Mouse (Mus musculus) neural tube, embryonic 13.5 days (tissue): ENCODE data around the gene Erich2. TPM values are rescaled to one million over a fixed set of nuclear protein-coding genes. Genes with fewer than 3 reads are reported as not detected.
"Not testable (repeated sequence)": the region's sequence is repeated elsewhere in the genome, so short reads cannot be mapped to it uniquely, and the experiment has no call there.

ENCODE experiments used
- ATAC-seq: fragments of 200-750 bp; cut with Nextera tagmentation; 2 replicates; pipeline ENCODE4 v1.8.0; 2017; ENCODE audit warnings: low read depth, mild to moderate bottlenecking, moderate TSS enrichment, moderate library complexity
- H3K27ac ChIP-seq: fragments of 300-500 bp; sonication (generic); replicated peaks from 2 replicates; pipeline ENCODE4 v1.5.1; 2015; ENCODE audit warnings: moderate library complexity, mild to moderate bottlenecking, inconsistent platforms
- H3K27me3 ChIP-seq: fragments of 300-500 bp; sonication (generic); 2 replicates; pipeline ENCODE4 v1.6.1; 2015; ENCODE audit warnings: mild to moderate bottlenecking, inconsistent platforms
- H3K36me3 ChIP-seq: fragments of 300-500 bp; sonication (generic); 2 replicates; pipeline ENCODE4 v1.6.1; 2015; ENCODE audit warnings: mild to moderate bottlenecking, inconsistent platforms
- H3K4me1 ChIP-seq: fragments of 300-500 bp; sonication (generic); replicated peaks from 2 replicates; pipeline ENCODE4 v1.6.1; 2015; ENCODE audit warnings: inconsistent platforms
- H3K4me2 ChIP-seq: fragments of 300-500 bp; sonication (generic); 2 replicates; pipeline ENCODE4 v1.6.1; 2015; ENCODE audit warnings: inconsistent platforms, mild to moderate bottlenecking, moderate library complexity
- H3K4me3 ChIP-seq: fragments of 300-500 bp; sonication (generic); 2 replicates; pipeline ENCODE4 v1.5.1; 2015; ENCODE audit warnings: mild to moderate bottlenecking, inconsistent platforms
- H3K9ac ChIP-seq: fragments of 300-500 bp; sonication (generic); 2 replicates; pipeline ENCODE4 v1.6.1; 2015; ENCODE audit warnings: moderate library complexity, mild to moderate bottlenecking, inconsistent platforms
- H3K9me3 ChIP-seq: fragments of 300-500 bp; sonication (generic); 2 replicates; pipeline ENCODE4 v1.6.1; 2016; ENCODE audit warnings: inconsistent platforms
- WGBS: fragments of 180-500 bp; shearing (Covaris S2); methylation state at CpG from one replicate; pipeline ENCODE4 v1.1.7; 2015; 5-methylcytosine and 5-hydroxymethylcytosine counted together
- polyA plus RNA-seq: library from polyadenylated mRNA; unstranded; fragments of >200 nt; fragmentation: Nextera tagmentation; extraction: Ambion mirVana; gene quantifications from 2 replicates; pipeline ENCODE4 v1.2.1, GENCODE M21; 2015

Gene Erich2
- polyA plus RNA-seq: 0.68 and 0.80 TPM in 2 replicates

DNA sequence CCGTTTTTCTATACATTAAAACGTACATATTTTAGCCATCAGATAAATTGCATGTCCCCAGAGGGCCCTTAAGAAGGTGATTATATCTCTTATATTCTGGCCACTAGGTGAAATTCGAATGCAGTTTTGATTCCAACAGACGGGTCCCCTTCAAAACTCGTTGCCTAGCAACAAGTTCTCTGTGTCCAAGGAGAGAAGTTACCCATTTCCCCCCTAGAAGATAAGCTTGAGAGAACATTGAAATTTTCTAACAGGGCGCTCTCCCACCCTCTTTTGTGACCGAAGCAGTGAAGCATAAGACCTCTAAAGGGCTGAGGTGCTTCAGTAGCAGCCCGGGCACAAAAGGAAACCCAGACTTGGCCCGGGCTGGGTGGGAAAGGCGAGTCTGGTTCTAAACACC is at the start of gene Erich2:
Gene Erich2 (plus strand): TSS at position 324 of the 400 bp plus-strand sequence.
- H3K27me3 ChIP-seq: peaks cover 5% of the 10 kb centered on the region
- no peaks in the 10 kb centered on the region for H3K36me3 ChIP-seq
- H3K4me1 ChIP-seq: peaks cover 7% of the 10 kb centered on the region
- H3K27ac ChIP-seq: no peak within 1 kb of the TSS
- peak within 1 kb of the TSS; percentile 85 for H3K4me2 ChIP-seq
- no peaks in the 10 kb centered on the region for H3K9me3 ChIP-seq
- peak within 1 kb of the TSS; percentile 53 for H3K4me3 ChIP-seq
- ATAC-seq: peak; percentile 34; the same call in 1 of the 2 replicates
- H3K9ac ChIP-seq: peak within 1 kb of the TSS; percentile 62
- 17% methylated on average over 10 of the region's 10 CpGs for WGBS

DNA sequence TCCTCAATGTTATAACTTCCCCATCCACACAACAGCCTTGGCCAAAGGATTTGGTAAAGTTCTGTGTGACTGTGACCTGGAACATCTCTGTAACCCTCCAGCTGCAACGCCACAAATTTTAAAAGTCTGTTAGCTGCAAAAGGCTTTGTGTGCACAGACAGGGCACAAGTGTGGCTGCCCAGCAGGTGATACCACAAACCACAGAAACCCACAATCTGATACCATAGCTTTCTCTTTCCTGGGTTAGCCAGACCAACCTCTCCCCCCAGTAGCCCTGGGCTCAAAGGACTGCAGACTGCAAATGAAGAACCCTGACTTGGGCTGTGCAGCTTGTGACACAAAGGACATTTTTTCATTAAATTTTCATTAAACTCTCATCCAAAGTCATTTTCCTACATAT is 45.0 kb upstream of the Erich2 start:
- WGBS: 88% methylated on average over 1 of the region's 1 CpGs
- H3K27ac ChIP-seq: no peak overlapping the region
- no peak for ATAC-seq

DNA sequence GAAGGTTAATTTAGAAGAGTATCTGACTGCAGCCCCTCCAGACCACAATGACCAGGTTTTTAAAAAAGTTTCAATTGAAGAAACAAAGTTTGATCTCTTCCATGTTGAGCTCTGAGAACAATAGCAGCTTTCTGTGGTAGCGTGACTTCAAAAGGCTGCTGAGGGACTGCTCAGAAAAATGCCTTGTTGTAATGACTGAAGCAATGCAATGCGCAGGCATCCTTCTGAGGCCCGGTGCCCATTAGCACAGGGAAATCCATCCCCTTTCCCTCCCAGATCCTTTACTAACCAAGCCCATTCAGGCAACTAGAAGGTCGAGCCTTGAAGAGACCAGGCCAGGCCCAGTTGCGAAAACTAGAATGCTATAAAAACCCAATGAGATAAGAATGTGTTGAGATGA is 37.5 kb upstream of the Erich2 start:
- no peak overlapping the region for H3K4me3 ChIP-seq
- H3K27ac ChIP-seq: no peak overlapping the region
- no peaks in the 10 kb centered on the region for H3K36me3 ChIP-seq
- peaks cover 77% of the 10 kb centered on the region for H3K27me3 ChIP-seq
- no peaks in the 10 kb centered on the region for H3K9me3 ChIP-seq
- H3K4me2 ChIP-seq: no peak overlapping the region
- H3K9ac ChIP-seq: no peak overlapping the region
- peaks cover 43% of the 10 kb centered on the region for H3K4me1 ChIP-seq
- 11% methylated on average over 5 of the region's 5 CpGs for WGBS
- ATAC-seq: no peak

More for the DNA sequence above, 45.0 kb upstream of the Erich2 start:
- Histone ChIP-seq H3K9me3 (no peaks in the 10 kb centered on the region), H3K9ac (no peak overlapping the region), H3K36me3 (no peaks in the 10 kb centered on the region), H3K27me3 (0 out of 2 replicates have a peak, but pooled peaks cover 16% of the 10 kb centered on the region), H3K4me1 (no peaks in the 10 kb centered on the region), H3K4me2 (no peak overlapping the region), H3K4me3 (no peak overlapping the region)

DNA sequence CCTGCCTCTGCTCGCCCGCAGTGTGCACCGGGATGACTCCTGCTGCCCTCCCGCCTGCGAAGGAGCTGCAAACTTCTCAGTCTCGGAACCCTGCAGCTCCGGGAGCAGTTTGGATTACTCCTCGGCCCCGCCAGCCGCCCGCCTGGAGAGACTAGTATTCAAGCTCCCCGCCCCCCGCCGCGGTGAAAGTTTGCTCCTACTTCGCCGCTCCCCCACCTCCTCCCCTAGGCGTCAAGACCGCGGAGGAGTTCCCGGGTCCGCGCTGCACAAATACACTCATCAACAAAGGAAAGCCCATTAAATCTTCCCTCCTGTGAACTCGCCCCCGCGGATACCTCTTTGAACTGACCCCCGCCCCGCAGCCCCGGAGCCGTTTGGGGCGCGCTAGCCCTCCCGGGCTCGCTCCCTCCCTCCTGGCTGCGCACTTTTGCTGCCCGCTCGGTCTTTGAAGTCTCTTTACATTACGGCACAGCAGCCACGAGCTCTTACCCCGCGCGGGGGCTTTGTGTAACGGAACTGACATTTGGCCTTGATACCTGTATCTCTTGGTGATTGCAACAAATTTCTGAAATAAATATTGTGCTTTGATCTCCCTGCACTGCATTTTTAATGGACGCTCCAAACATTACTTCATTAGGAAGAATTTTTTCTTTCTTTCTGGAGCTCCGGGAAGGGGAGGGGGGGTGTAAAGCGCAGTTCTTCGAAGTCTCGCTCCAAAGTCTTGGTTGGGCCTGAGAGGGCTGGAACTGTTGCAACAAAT is 36.6 kb upstream of the Erich2 start:
- no peaks in the 10 kb centered on the region for H3K36me3 ChIP-seq
- H3K9me3 ChIP-seq: no peaks in the 10 kb centered on the region
- peak overlapping the region; percentile 61 for H3K4me2 ChIP-seq
- WGBS: 1% methylated on average over 48 of the region's 48 CpGs
- peak overlapping the region; percentile 33 for H3K4me3 ChIP-seq
- H3K27ac ChIP-seq: no peak overlapping the region
- peaks cover 52% of the 10 kb centered on the region for H3K4me1 ChIP-seq
- H3K27me3 ChIP-seq: peaks cover 81% of the 10 kb centered on the region
- peak overlapping the region; percentile 49; the same call in 1 of the 2 replicates for H3K9ac ChIP-seq
- ATAC-seq: no peak

DNA sequence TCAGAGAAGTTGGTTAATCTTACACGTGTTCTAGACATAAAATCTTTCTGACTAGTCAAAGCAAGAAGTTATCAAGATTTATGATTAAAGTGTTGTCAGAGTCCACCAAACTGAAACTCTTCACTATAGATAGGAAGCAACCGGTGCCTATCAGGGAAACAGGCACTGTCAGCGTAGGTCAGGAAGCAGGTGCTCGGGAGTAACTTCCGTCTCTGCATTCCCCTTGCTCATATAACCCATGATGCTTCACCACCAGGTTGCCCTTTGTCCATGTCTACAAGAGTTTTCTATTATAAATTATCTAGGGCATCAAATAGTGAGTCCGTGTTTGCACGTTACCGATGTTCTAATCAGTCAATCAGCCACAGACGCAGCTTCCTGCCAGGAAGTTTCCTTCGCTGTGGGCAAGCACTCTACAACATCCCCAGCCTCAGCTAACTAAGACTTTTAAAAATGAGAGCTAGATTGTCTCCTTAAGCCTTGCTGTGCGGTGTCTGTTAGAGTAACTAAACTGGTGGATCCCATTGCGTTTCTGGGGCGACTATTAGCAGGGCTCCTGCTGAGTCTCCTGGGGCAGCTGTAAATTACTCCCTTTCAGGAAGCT is 10.8 kb upstream of the Erich2 start:
- H3K4me1 ChIP-seq: peaks cover 10% of the 10 kb centered on the region; the same call in 1 of the 2 replicates
- H3K9me3 ChIP-seq: no peaks in the 10 kb centered on the region
- H3K27ac ChIP-seq: no peak overlapping the region
- H3K4me3 ChIP-seq: no peak overlapping the region
- no peak overlapping the region for H3K9ac ChIP-seq
- peaks cover 22% of the 10 kb centered on the region; the same call in 1 of the 2 replicates for H3K27me3 ChIP-seq
- H3K36me3 ChIP-seq: no peaks in the 10 kb centered on the region
- 29% methylated on average over 13 of the region's 13 CpGs for WGBS
- no peak for ATAC-seq
- no peak overlapping the region for H3K4me2 ChIP-seq

DNA sequence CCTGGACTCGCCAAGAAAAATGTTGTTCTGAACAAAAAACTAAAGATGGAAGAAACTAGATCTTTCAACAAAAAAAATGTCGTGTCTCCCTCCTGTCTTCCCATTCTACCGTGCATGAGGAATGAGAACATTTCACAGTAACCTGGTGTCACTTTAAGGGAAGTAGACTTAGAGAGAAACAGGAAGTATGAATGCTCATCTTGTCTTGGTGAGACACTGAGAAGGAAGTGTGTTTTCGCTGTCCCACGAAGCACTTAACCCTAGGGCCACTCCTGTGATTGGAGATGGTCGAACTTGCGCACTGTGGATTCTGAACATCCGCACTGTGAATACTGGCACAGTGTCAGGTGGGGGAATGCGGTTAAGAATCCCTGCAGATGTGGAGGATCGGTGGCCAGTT is 5.2 kb upstream of the Erich2 start:
- Histone ChIP-seq H3K4me1 (peaks cover 4% of the 10 kb centered on the region), H3K27me3 (peaks cover 12% of the 10 kb centered on the region), H3K27ac (no peak overlapping the region), H3K36me3 (no peaks in the 10 kb centered on the region), H3K4me2 (no peak overlapping the region), H3K9ac (no peak overlapping the region), H3K9me3 (no peaks in the 10 kb centered on the region), H3K4me3 (no peak overlapping the region)
- 86% methylated on average over 10 of the region's 10 CpGs for WGBS
- no peak for ATAC-seq

DNA sequence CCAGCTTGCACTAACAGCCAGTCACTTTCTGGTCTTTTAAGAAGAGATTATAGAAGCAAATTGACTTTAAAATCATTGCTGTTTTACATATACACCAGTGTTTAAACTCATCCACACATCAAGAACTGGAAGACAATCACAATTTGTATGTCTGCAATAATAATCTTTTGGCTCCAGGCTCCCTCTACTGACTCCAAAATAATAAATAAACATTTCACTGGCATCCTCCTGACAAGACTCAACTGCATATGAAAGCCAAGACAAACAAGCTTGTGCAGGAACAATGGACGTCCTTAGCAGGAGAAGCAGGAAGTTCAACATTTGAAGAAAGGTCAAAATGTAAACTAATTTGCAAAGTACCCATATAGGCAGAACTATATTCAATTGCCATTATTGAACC is 3.4 kb upstream of the Erich2 start:
- WGBS: 45% methylated on average over 1 of the region's 1 CpGs

DNA sequence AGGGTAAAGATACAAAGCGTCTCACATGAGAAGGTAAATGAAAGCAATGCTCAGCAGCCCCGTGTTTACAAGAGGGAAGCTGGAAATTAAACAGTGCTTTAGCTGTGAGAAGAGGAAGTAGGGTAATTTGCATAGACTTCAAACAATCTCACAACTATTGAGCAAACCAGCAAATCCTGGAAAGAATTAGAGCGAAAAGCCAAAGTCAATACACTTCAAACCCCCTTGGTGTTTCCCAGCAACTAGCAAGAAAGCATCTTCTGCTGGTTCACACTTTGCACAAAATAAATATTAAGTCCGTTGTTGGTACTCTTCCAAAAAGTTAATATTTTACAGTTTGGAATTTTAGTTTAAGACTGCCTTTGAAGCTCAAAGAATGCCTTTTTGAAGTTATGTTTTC is 2.7 kb upstream of the Erich2 start:
- H3K4me2 ChIP-seq: no peak overlapping the region
- ATAC-seq: no peak
- H3K9ac ChIP-seq: no peak overlapping the region
- no peaks in the 10 kb centered on the region for H3K36me3 ChIP-seq
- H3K27ac ChIP-seq: no peak overlapping the region
- peaks cover 5% of the 10 kb centered on the region for H3K27me3 ChIP-seq
- no peak overlapping the region for H3K4me3 ChIP-seq
- peaks cover 7% of the 10 kb centered on the region for H3K4me1 ChIP-seq
- H3K9me3 ChIP-seq: no peaks in the 10 kb centered on the region
- 39% methylated on average over 4 of the region's 4 CpGs for WGBS

More for the DNA sequence above, 3.4 kb upstream of the Erich2 start:
- Histone ChIP-seq H3K4me3 (no peak overlapping the region), H3K36me3 (no peaks in the 10 kb centered on the region), H3K9ac (no peak overlapping the region), H3K27me3 (peaks cover 5% of the 10 kb centered on the region), H3K9me3 (no peaks in the 10 kb centered on the region), H3K27ac (no peak overlapping the region), H3K4me2 (no peak overlapping the region), H3K4me1 (peaks cover 7% of the 10 kb centered on the region)
- no peak for ATAC-seq

DNA sequence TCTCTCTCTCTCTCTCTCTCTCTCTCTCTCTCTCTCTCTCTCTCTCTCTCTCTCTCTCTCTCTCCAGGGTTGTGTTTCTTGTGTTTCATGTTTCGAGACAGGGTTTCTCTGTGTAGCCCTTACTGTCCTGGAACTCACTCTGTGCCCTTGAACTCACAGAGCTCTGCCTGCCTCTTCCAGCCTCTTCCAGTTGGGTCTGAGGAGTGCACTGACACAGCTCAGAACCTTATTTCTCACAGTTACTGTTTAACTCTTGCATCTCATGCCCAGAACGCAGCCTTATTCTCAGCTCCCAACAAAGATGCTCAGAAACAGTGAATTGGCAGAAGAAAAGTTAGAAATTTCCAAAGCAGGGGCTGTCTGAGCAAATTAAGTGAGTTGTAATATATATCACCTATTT is 2.2 kb upstream of the Erich2 start:
- Histone ChIP-seq H3K36me3 (no peaks in the 10 kb centered on the region), H3K27ac (no peak overlapping the region), H3K9ac (no peak overlapping the region), H3K4me2 (no peak overlapping the region), H3K9me3 (no peaks in the 10 kb centered on the region), H3K4me1 (peaks cover 7% of the 10 kb centered on the region), H3K27me3 (peaks cover 5% of the 10 kb centered on the region), H3K4me3 (no peak overlapping the region)
- no peak for ATAC-seq
- WGBS: 53% methylated on average over 2 of the region's 2 CpGs

DNA sequence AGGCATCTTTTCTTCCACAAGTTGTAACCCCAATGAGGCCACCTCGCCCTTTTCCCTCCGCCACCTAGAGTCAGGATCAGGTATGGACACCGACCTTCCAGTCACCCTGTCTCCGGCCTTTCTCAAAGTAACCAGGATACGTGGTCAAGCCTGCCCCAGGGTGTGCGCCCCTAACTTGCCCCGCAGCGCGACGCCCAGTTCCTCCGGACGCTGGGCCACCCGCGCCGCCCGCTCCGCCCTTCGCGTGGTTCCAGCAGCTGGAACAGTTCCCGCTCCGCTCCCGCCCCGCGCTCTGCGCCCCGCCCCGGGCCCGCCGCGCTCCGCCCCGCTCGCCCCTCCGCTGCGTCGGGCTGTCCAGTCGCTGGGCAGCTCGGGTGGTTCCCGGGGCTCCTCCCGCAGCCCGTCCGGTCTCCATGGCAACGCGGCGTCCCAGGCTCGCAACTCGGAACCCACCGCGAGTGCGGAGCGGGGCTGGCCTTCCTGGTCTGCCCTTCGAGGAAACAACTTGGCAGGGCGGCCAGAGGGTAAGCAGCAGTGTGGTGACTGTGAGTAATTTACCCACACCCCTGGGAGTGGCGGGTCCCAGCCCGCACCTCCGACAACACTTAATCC is 508 bp downstream of the Erich2 start:
- no peak overlapping the region for H3K27ac ChIP-seq

DNA sequence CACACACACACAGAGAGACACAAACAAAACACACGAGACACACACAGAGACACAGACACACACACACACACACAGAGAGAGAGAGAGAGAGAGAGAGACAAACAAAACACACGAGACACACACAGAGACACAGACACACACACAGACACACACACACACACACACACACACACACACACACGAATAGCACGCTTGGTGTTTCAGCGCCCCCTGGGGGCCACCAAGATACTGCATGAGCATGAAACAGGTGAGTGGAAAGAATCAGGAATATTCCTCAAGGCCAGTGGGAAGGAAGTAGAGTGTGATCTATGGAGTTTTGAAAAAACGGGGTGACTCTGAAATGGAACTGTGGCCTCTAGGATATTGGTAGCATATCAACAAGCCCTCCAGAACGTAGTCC is 29.7 kb downstream of the Erich2 start:
- not testable (repeated sequence) for H3K9ac ChIP-seq, H3K4me2 ChIP-seq, H3K4me1 ChIP-seq, H3K27me3 ChIP-seq, H3K4me3 ChIP-seq, H3K9me3 ChIP-seq, H3K36me3 ChIP-seq, H3K27ac ChIP-seq, ATAC-seq
- WGBS: 42% methylated on average over 7 of the region's 7 CpGs

More for the DNA sequence above, 508 bp downstream of the Erich2 start:
- under 1% methylated on average over 56 of the region's 56 CpGs for WGBS
- Histone ChIP-seq H3K4me3 (peak overlapping the region; percentile 53), H3K4me2 (peak overlapping the region; percentile 85), H3K27me3 (peaks cover 5% of the 10 kb centered on the region), H3K9me3 (no peaks in the 10 kb centered on the region), H3K36me3 (no peaks in the 10 kb centered on the region), H3K4me1 (peaks cover 7% of the 10 kb centered on the region), H3K9ac (peak overlapping the region; percentile 62)
- peak; percentile 97 for ATAC-seq

DNA sequence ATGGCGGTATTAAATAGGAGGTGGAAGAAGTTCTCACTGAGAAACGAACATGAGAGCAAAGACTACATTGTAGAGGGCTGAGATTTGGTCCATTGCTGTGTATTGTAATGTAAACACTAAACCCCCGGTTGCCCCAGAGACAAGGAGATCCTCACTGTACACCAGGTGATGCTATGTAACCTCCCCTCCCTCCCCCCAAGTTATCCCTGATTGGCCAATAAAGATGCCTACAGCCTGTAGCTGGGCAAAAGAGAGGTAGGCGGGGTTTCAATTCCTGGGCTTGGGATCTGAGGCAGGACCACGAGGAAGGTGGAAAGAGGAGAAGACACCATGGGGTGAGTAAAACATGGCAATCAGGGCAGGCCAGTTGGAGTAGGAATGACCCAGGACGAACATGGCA is 42.1 kb downstream of the Erich2 start:
- no peak for ATAC-seq
- no peaks in the 10 kb centered on the region for H3K27me3 ChIP-seq
- no peak overlapping the region for H3K4me2 ChIP-seq
- no peaks in the 10 kb centered on the region for H3K9me3 ChIP-seq
- H3K9ac ChIP-seq: no peak overlapping the region
- no peak overlapping the region for H3K4me3 ChIP-seq
- H3K27ac ChIP-seq: no peak overlapping the region
- H3K4me1 ChIP-seq: no peaks in the 10 kb centered on the region
- no peaks in the 10 kb centered on the region for H3K36me3 ChIP-seq
- 68% methylated on average over 6 of the region's 6 CpGs for whole genome bisulfite sequencing
